Mouse (Mus musculus) neutrophil, adult 5-6 weeks (primary cell): ENCODE results near the gene Arhgap29. TPM values are rescaled to one million over a fixed set of nuclear protein-coding genes. Genes with fewer than 3 reads are reported as not detected.

Experiments
- ATAC-seq: fragments of 151-379, 151-347 bp; 2 replicates; pipeline ENCODE4 v1.8.0; 2017; ENCODE audit warnings: mild to moderate bottlenecking, moderate TSS enrichment; ENCODE audit not compliant: insufficient number of reproducible peaks, poor library complexity, low FRiP score, severe bottlenecking; ENCODE audit errors: extremely low read depth
- total RNA-seq: library from RNA; stranded (forward); fragments of 200-1000 nt; gene quantifications from 2 replicates; pipeline ENCODE4 v1.2.3, GENCODE M21; 2017

Gene Arhgap29
- total RNA-seq, 1 experiment from 2014 or later, result 0.58 TPM

DNA sequence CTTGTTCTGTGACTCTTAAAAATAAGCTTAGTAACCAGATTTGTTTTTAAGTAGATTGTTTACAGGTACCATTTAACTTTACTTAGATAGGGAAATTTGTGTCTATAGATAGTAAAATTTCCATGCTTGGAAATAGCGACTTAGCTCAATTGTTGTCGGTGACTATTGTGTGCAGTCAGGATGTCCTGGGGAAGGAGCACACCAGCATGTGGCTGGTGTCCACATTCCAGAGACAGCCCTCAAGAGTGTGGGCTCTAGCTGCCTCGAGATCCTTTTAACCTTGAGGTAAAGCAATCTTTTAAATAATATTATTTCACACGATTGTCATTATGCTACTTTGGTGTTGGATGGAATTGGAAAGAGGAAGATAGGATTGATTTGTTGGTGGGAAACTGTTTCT lies 30.1 kb downstream of the Arhgap29 start:
- ATAC-seq, result no peak

GRCm38 (mm10) chr3:121995125-121995524 lies 42.8 kb downstream of the Arhgap29 start:
- no peak for ATAC-seq

DNA sequence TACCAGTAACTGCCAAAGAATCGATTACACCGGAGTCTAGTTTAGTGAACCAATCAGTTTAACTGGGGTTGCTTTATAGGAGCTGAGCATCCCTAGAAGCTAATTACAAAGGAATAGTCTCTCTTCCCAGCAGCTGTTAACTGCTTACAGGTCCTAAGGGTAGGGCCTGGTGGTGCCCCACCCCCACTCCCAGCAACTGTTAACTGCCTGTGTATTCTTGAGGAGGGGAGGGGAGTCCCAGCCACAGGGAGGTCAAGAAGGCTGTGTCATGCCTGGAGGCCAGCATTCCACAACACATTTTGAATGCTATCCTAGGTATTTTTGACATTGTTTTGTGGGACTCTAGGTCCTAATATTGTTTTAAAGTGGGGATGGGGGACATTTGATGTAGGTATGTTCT lies 47.6 kb downstream of the Arhgap29 start:
- ATAC-seq, result no peak

DNA sequence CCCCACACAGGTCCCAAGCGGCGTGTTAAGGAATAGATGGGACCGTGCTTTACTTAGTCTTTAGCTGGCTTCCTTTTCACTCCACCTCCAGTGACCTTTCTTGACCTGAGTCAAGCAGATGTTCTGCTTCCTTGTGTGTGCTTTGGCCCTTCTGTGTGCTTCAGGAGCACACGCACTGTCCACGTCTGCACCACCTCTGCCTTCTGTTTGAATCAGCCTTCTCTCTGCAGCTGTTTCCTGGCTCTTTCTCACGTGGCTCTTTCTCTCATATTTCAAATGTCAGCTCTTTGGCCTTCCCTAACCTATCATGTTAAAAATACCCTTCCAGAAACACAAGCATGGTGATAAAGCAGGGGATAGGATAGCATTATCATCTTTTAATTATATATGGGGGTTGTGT lies 49.2 kb downstream of the Arhgap29 start:
- no peak for ATAC-seq

DNA sequence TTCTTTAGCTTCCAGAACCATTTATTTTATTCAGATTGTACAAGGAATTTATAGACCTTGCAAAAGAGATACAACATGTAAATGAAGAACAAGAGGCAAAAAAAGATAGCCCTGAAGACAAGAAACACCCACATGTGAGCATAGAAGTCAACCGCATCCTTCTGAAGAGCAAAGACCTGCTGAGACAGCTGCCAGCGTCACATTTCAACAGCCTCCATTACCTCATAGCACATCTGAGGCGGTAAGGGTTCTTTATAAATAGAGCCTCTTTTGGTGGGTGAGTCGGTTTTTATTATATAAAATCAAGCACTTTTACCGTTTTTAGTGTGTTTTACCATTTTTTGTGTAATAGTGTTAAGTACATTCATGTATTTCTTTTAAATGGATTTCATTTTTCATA lies 57.5 kb downstream of the Arhgap29 start:
- no peak for ATAC-seq

GRCm38 (mm10) chr3:122010292-122010691 lies 58.0 kb downstream of the Arhgap29 start:
- no peak for ATAC-seq

GRCm38 (mm10) chr3:122012464-122012863 lies 60.1 kb downstream of the Arhgap29 start:
- ATAC-seq, result no peak

DNA sequence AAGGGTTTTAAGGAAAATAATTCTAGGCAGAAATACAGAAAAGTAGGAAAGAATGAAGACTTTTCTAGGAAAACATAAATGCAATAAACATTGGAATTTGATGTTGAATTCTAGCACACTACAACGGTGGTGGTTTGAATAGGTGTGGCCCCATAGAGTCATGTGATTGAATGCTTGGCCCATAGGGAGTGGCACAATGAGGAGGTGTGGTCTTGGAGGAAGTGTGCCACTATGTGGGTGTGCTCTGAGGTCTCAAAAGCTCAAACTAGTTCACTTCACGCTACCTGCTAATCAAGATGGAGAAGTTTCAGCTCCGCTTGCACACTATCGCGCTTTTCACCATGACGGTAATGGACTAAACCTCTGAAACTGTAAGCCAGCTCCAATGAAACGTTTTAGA lies 66.1 kb downstream of the Arhgap29 start:
- no peak for ATAC-seq

GRCm38 (mm10) chr3:122019159-122019558 lies 66.8 kb downstream of the Arhgap29 start:
- no peak for ATAC-seq

- ATAC-seq, result no peak
Observed at GRCm38 (mm10) chr3:122021029-122021652, 68.8 kb downstream of the Arhgap29 start.

GRCm38 (mm10) chr3:122022355-122022754 lies 70.0 kb downstream of the Arhgap29 start:
- ATAC-seq, result no peak

GRCm38 (mm10) chr3:122026676-122027075 lies 74.3 kb downstream of the Arhgap29 start:
- no peak for ATAC-seq

DNA sequence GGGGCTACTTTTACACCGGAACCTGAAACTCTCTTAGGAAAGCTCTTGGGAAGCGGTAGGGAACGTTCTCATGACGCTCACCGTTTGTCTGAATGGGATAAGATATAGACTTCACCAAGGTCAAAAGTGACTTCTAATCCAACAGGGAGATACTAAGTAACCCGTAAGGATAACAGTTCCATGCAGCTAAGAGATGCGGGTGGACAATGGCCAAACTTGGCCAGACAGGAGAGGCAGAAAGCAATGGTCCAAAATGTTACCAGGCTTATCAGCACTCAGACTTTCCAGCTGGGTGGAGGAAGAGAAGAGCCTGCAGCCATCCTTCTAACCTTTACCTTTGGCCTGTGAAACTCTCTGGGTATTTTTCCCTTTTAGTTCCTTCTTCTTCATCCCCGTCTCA lies 75.4 kb downstream of the Arhgap29 start:
- ATAC-seq, result no peak

GRCm38 (mm10) chr3:122033248-122033837 lies 81.0 kb downstream of the Arhgap29 start:
- ATAC-seq, result no peak

- no peak for ATAC-seq
Observed at GRCm38 (mm10) chr3:122034240-122034639, 81.9 kb downstream of the Arhgap29 start.

DNA sequence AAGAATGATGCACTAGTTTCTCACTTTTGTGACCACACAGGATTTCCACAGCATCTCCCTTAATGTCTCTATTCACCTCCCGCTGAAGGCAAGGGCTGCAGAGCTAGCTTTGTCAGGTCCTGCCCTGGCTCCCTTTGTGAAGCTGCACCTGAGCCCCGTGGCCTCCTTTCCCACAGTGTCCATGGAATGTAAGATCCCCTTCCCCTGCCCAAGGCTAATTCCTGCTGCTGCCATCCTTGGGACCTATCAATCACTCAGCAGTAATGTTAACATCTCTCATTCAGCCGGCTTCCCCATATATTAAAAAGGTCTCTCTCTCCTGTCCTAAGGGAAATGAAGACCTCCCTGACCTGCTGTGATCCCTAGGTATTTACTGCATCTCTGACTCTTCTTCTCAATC lies 82.8 kb downstream of the Arhgap29 start:
- no peak for ATAC-seq

DNA sequence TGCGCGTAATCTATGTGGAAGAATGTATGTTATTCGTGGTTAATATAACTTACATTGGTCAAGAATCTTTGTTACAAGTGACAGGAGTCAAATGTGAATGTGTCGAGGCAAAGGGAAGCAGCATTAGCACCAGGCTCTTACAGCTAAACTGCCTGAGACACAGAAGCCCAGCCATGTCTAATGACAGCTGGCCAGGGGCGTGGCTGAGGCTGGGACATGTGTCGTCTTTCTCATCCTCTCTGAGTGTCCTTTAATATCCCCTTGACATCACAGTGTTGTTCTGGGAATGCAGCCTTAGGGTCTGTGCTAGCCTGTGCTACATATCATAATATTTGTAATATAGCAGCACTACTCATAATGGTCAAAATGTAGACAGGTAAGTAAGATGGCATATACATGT lies 88.2 kb downstream of the Arhgap29 start:
- ATAC-seq, result no peak

DNA sequence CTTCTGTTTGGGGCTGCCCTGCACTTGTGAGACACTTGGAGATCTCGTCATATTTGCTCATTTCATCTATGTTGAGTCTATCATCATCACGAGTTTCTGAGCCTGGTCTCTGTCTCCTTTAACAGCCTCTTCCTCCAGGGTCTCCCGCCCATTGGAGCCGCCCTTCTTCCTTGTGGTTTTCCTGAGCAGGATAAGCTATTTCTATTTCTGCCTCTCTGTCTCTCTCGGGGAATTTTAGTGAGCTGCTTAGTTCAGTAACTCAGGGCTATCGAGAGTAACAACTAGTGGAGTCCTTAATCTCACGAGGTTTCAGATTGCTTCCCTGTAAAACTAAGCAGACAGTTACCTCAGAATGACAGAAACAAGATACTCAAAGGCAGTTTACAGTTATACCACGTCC lies 90.8 kb downstream of the Arhgap29 start:
- no peak for ATAC-seq

- ATAC-seq, result no peak
Observed at GRCm38 (mm10) chr3:122043799-122044547, 91.6 kb downstream of the Arhgap29 start, which contains the start of gene Abca4. Gene Abca4 (plus strand): TSS chr3:122044443.

DNA sequence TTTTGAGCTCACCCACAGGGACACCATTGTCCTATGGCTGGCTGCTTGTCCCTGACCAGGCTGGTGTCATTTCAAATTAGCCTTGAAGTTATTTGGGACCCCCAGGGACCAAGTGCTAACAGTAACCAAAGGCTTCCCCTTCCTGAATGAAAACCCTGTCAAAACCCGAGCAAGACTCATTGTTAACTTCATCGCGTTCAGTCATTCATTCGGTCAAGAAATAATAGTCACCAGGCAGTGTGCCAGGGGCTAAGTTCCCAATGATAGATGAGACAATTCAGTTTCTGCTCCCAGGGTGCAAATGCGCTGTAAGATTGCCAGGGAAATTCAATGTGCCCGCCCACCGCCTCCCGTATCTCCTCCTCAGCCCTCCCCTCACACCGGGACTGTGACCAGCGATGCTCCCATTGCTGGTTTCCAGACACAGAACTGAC lies 93.9 kb downstream of the Arhgap29 start:
- no peak for ATAC-seq
